Mouse (Mus musculus) C2C12 (cell line): Measurements from ENCODE around the gene Bdkrb2.

Experiments
- CTCF ChIP-seq: IDR thresholded peaks from one replicate; pipeline ENCODE4 v1.5.1; 2011; ENCODE audit not compliant: control insufficient read depth, insufficient read depth, insufficient read length
- MAX ChIP-seq: IDR thresholded peaks from one replicate; pipeline ENCODE4 v1.6.1; 2011; ENCODE audit warnings: mild to moderate bottlenecking, control low read depth

DNA sequence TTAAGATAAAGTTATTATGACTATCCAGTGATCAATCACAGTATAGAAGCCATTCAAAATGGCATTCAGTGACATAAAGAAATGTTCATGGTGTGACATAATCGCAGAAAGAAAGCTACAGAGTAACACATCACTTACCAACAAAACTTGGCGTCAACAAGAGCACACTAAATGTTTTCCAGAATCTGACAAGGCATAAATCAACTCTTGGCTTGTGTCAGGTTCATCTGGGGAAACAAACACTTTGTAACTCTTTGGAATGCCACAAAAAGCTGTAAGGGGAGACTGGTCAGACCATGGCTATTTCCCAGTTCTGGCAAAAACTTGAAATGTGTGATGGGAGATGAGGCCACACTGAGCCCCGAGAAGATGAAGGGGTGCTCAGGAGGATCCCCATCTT, 36.8 kb upstream of the Bdkrb2 start:
- TF ChIP-seq CTCF, result no peak
- no peak for TF ChIP-seq MAX
